Mouse (Mus musculus) gastrocnemius, postnatal 14 days (tissue): ENCODE results near the gene Ccnt2. TPM values are rescaled to one million over a fixed set of nuclear protein-coding genes. Genes with fewer than 3 reads are reported as not detected.

Experiments
- DNase-seq: peaks from one replicate; pipeline ENCODE4 v3.0.0; 2021; ENCODE audit warnings: mixed read lengths
- intact Hi-C: fragments of 180-260 bp; cut with DNase I; formaldehyde crosslinking; loops from one replicate; pipeline ENCODE4 v1.15.1; 2025; ENCODE audit warnings: low total_unique reads
- total RNA-seq, 2 experiments: library from RNA; stranded (reverse); gene quantifications; 2 replicates each; pipeline ENCODE4 v1.2.3; 2021

The Ccnt2 gene
- total RNA-seq, 2 experiments from 2014 or later, result 18.5 to 23.0 TPM

DNA sequence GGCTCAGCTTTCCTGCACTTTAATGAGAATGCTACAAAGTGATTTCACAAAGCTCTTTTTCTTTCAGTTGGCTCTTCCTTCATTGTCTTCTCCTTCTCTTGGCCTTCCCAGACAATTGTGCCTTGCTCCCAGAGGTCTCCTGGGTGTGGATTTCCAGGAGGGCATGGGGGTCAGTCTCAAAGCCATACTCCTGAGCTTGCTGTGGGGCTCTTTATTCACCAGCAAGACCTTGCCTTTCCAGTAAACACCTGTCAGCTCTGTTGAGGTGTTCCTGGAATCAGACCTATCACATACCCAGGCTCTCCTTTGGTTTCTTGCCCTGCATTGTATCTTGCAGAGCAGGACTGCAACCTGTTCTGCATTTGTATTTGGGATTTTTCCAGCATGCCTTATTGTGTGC lies 9.9 kb downstream of the Ccnt2 start:
- intact Hi-C loops, result no loop called here

DNA sequence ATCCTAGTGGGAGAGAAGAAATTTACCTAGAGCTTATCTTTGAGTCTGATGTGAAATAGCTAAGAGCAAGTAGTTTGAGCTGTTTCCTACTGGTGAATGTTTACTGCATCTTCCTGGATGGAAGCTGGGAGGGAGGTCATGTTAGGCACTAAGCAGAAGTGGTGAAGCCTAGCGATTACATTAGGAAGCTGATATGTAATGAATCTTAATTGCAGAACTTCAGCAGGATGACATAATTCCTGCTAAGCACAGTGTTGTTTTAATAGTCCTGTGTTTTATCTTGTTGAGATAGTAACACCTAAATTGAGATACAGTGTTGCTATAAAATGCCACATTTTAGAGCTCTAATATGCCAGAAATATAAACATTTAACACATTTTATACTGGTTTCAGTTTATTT lies 11.9 kb downstream of the Ccnt2 start:
- intact Hi-C loops, result no loop called here
- no peak for DNase-seq

More for the DNA sequence above, 9.9 kb downstream of the Ccnt2 start:
- no peak for DNase-seq

DNA sequence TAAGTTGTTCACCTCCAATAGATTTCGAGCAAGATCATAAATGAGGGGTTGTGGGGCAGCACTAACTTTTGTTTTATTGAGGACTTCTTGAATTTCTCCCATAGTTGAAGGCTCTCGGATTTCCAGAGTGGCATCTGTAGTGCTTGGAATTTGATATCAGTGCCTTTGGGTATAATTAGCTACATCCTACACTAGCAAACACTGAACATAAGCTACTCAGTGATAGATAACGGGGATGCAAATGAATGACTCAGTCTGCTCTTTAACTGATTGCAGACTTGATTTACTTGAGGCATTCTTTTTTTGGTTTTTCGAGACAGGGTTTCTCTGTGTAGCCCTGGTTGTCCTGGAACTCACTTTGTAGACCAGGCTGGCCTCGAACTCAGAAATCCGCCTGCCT lies 15.0 kb downstream of the Ccnt2 start:
- intact Hi-C loops, result no loop called here
- no peak for DNase-seq

DNA sequence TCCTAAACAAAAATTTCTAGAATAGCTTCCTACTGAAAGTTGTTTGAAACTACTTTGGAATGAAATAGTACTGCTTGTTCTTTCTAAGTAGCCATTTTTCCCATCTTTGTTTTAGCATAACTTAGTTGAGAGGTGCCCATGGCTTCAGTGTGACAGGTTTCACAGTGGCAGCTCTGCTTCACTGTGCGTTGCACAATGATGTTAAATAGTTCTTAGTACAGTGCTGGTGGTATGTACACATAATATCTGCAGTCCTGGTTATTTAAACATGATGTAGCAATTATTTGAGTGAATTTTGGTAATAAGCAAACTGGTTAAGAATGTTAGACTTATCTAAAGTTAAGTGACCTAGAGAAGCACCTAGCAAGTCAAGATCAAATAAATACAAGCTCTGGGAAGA lies 19.5 kb downstream of the Ccnt2 start:
- intact Hi-C loops, result no loop called here
- DNase-seq, result no peak

DNA sequence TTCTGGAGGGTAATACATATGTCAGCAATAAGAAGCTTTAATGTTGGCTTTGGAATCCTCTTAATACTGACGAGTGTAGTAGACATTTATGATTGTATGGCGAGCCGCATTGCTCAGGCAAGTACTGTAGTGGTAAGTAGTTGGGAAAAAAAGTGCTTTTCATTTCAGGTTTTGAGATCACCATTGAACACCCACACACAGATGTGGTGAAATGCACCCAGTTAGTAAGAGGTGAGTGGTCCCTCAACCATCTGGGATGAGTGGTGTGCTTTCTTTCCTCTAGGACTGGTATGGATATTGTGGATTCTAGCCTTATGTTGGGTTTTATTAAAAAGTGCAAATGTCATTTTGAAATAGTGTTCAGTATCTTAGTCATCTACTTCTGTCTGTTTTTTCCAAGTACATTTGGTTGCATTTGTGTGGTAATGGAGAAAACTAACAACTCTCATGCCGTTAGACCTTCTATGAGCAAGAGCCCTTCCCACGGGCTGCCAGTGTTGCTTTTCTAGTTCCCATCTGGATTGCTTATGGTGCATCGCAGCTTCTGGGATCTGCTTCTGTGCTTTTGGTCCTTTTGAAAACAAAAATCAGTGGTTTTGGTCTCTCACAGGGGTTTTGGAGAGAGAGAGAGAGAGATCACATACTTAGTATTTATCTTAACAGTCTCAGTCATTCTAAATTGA lies 21.3 kb downstream of the Ccnt2 start:
- intact Hi-C loops, result no loop called here
- DNase-seq, result no peak

DNA sequence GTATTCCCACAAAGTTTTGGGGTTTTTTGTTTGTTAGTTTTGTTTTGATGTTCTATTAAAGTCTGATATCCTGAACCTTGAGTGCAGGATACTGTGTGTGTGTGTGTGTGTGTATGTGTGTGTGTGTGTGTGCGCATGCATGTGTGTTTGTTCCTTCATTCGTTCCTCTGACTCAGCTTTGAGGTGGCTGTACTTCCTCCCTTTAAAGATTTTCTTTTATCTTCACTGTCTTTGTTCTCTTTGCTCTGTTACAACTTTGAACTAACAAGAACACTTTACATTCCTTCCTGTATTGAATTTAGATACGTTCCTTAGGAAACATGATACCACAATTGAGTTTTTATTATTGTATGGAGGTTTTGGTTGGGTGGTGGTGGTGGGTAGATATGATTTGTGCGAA lies 22.4 kb downstream of the Ccnt2 start:
- intact Hi-C loops, result no loop called here

DNA sequence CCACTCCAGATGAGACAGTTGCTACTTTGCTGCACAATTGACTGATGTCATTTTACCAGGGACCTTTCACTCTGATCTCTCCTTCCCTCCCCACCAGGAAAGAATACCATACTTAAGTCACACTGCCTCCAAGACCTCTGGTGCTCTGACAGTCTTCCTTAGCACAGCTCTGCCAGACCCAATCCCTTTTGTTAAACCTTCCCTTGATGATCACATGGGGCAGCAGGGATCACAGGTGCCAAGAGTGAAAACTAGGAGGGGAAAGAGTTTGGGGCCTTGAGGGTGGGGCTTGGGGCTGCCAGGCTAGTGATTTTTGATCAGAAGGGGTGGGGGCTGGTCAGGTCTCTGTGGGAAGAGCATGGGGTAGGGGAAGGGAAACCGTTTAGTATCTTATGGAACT lies 22.8 kb downstream of the Ccnt2 start:
- no peak for DNase-seq
- intact Hi-C loops, result no loop called here

More for the DNA sequence above, 22.4 kb downstream of the Ccnt2 start:
- DNase-seq, result no peak

DNA sequence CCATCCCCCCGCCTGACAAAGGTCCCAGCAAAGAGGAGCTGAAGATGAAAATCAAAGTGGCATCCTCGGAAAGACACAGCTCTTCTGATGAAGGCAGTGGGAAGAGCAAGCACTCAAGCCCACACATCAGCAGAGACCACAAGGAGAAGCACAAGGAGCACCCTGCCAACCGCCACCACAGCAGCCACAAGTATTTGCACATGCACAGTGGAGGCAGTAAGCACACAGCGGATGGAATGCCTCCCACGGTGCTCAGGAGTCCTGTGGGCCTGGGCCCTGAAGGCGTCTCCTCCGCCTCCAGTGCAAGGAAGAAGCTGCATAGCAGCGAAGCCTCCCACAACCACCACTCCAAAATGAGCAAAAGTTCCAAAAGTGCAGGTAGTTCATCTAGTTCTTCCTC lies 29.0 kb downstream of the Ccnt2 start:
- intact Hi-C loops, result no loop called here
- DNase-seq, result no peak

DNA sequence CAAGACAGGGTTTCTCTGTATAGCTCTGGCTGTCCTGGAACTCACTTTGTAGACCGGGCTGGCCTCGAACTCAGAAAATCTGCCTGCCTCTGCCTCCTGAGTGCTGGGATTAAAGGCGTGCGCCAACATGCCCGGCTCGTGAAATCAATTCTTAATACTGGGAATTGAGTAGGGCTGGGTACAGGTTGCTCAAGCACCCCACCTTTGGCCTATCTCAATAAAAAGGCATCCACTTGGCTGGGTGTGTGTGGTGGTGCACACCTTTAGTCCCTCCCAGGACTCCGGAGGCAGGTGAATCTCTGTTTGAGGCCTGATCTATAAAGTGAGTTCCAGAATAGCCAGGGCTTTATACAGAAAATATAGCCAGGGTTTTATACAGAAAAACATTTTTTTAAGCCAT lies 34.7 kb downstream of the Ccnt2 start:
- intact Hi-C loops, result no loop called here
- no peak for DNase-seq

DNA sequence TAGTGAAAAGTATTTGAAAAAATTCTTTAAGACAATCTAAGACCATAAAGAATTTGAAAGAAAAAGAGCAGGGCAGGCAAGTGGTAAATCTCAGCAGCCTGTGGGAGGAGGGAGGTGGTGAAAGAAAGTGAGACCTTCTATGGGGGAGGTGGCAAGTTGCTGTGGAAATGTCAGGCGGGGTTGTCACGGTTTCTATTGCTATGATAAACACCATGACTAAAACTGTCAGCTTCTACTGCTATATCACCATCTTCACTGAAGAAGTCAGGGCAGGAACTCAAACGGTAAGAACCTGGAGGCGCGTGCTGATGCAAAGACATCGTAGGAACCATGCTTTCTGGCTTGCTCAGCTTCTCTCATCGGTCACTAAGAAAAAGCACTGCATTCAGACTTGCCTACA lies 39.0 kb downstream of the Ccnt2 start:
- intact Hi-C loops, result no loop called here
- DNase-seq, result no peak

DNA sequence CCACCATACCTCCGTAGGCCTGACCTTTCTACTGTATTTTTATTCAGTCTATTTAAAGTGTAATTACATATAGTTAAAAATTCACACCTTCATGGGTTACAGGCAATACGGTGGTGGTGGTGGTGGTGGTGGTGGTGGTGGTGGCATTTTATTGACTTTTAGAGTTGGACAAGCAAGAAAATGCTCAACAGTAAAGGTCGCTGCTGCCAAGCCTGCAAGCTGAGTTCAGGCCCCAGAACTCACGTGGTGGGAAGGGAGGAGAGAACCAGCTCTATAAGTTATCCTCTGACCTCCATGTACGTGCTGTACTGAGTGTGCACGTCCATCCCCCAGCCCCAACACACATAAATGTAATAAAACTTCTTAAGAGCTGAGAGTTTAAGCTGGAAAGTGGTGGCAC lies 42.4 kb downstream of the Ccnt2 start:
- intact Hi-C loops, result no loop called here
- no peak for DNase-seq

DNA sequence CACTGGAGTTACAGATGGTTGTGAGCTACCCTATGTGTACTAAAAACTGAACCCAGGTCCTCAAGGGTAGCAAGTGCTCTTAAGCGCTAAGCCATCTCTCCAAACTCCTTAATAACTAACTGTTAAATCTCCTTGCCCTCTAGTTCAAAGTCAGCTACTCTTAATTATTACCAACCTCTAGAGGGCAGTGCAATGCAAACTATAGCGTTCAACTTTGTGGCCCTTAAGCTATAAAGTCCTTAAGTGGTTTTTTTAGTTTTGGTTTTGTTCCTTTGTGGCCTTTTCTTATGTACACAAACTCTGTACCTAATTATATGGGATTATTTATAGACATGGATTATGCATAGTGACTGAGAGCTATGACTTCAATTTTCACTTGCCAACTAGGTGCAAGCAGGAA lies 53.4 kb downstream of the Ccnt2 start:
- intact Hi-C loops, result no loop called here
- DNase-seq, result no peak

DNA sequence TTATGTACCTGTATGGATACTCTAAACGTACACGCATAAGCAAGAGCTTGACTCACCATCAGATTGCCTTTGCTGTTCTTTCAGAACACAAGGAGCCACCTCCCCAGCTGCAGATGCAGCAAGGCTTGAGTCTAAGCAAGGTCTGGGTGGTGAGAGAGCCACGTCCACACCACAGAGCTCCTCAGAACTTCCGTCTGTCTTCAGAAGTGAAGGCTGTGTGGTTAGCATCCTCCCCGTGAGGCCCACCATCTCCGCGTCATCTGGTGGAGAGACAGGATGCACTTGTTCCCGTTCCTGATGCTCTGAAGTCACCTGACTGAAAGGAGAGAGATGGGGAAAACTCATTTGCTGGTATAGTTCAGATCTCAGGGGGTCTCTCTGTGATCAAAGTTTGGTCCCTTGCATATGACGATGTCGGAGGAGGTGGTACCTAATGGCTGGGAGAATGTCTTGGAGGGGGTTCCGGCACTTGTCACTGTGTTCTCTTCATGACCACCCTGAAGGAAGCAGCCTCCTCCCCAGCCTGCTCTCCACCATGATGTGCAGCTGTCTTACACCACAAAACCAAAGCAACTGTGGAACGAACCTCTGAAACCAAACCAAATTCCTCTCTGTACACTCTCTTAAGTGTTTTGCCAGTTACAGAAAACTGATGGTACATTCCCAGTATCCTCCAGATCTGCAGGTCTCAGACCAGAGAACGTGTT lies 56.4 kb downstream of the Ccnt2 start:
- DNase-seq, result no peak
- intact Hi-C loops, result loop anchor here (5.0 kb wide), 1 partner anchor 77 kb away; no protein-coding TSS in a partner anchor

DNA sequence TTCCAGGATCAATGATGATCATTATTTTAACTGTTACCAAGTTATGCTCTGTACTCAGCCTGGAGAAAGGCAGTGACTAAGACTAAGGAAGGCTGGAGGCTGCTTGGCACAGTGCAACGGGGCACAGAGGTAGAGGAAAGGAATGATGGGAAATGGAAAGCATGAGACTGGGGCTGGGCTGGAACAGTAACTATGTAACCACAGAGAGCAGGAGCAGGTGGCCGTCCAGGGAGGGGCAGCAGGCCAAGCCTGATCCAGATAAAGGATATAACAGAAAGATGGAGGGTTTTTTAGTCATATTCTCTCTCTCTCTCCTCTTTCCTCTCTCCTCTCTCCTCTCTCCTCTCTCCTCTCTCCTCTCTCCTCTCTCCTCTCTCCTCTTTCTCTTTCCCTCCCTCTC lies 59.8 kb downstream of the Ccnt2 start:
- no peak for DNase-seq
- intact Hi-C loops, result loop anchor here (5.0 kb wide), 1 partner anchor 74 kb away; no protein-coding TSS in a partner anchor

DNA sequence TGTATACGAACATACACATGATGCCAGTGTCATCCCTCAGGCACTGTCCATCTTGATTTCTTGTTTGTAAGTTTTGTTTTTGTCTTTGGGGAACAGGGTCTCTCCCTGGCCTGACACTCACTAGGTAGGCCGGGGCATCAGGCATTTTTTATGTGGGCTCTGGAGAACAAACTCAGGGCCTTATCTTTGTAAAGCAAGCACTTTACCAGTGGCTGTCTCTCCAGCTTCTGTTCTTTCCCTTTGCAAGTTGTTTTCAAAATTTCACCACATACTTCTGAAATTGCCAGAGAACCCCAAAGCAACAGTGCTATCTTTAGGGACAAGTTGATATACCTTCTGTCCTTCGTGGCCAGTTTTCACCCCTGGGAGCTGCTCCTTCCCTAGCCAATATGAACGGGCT lies 60.2 kb downstream of the Ccnt2 start:
- intact Hi-C loops, result loop anchor here (5.0 kb wide), 1 partner anchor 73 kb away; no protein-coding TSS in a partner anchor

DNA sequence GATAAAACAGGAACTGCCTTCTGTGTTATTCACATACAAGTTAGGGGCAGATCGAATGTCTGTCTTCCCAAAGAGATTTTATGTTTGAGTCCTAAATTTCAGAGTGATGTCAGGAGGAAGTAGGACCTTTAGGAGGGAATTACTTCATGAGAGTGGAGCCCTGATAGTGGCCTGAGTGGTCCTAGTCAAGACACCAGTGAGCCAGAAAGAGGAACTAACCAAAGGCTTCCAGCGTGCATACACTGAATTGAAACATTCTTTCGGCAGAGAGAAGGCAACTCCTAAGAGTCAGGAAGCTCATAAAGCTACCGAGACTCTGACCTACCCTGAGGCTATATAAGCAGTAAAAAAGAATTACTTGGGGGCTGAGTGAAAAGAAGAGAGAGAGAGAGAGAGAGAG lies 62.7 kb downstream of the Ccnt2 start:
- DNase-seq, result no peak
- intact Hi-C loops, result no loop called here

More for the DNA sequence above, 60.2 kb downstream of the Ccnt2 start:
- no peak for DNase-seq

DNA sequence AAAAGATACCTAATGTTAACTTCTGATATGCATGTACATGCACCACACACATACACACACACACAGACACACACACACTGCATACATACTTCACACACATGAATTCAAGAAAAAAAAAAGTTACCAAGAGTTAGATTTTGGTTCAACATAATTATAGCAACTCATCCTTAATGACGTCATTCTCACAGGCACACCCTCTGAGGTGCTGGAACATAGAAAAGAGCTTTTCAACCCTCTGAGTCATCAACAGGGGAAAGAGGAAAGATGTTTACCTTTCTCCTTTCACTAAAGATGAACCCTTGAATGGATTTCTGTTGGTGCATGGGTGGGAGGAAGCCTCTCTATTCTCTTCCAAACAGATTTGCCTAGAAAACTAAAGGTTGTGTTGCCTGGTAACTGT lies 64.6 kb downstream of the Ccnt2 start:
- no peak for DNase-seq
- intact Hi-C loops, result no loop called here

DNA sequence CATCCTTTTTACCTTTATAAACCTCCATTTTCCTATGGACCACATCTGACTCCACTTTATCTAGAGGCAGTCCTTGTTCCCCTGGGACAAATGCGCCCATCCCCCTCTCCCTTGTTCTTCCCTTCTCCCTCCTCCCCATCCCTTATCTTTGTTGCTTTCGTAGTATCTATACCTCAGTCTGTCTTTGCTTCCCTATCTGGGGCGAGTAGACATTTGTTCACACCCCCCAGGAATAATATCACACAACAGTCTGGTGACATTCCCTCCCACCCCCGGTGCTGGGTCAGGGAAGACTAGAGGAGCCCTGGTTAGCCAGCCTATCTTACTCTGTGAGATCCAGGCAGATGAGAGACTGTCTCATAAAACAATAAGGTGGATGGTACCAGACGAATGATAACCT lies 71.5 kb downstream of the Ccnt2 start:
- intact Hi-C loops, result no loop called here

DNA sequence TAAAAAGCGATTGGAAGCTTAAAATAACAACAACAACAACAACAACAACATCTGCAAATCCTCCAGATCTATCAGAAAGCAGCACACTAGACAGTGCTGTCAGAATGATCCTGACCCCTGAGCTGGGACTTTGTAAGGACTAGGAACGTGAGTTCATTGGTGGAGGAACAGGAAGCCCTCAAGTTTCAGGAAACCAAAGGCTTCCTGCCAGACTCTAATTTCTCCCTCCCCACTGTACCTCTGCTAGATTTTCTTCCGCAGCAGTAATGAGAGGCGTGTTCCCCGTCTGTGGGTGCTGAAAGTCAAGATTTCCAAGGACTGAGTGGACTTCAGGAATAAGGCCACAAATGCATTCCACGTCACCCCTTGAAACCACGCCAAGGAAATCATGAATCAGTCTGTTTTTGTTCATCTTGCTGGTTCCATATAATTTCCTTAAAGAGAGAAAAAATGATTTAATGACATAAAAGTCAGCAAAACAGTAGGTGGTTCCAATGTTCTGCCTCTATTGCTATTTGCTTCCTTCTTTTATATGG lies 76.2 kb downstream of the Ccnt2 start:
- intact Hi-C loops, result no loop called here
- DNase-seq, result peak; percentile 4

More for the DNA sequence above, 71.5 kb downstream of the Ccnt2 start:
- no peak for DNase-seq

DNA sequence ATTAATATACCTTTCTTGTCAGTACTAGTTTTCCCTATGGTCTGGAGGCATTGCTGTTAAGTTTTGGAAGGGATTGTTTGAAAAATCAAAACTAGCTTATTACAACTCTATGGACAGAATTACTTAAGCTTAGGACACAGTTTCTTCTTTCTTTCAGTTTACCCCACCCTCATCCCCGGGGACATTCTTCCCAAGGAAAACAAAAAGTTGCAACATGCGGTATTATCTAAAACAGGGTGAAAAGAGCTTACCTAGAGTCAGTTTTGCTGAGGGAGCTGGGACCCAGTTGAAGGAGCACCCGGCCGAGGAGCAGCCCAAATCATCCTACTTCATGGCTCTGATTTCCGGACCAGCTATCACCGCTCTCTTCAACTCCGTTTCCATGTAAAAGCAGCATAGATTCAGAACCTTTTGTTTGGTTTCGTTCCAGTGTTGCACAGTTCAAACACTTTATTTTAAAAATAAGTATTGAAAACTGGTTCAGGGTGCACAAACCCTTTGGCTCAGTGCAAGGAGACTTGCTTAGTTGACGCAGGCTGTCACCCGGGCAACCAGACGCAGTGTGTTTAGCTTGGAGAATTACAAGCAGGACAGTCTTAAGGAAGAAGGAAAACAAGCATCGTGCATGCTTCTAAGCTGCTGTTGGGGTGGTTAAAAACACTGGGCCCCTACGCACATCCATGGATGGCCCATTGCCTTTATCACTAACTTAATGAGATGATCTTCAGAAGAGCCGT lies 80.7 kb downstream of the Ccnt2 start, which contains the start of gene Map3k19:
Map3k19 (minus strand) TSS at position 546 of the 737 bp plus-strand sequence.
- intact Hi-C loops, result no loop called here
- peak; percentile 5 for DNase-seq
